Mouse (Mus musculus): ENCODE measurements around the gene Glra1. TPM values are rescaled to one million over a fixed set of nuclear protein-coding genes. Genes with fewer than 3 reads are reported as not detected.

Glra1 gene
- total RNA-seq, 2 experiments from 2014 or later: 1.5 to 2.1 TPM

DNA sequence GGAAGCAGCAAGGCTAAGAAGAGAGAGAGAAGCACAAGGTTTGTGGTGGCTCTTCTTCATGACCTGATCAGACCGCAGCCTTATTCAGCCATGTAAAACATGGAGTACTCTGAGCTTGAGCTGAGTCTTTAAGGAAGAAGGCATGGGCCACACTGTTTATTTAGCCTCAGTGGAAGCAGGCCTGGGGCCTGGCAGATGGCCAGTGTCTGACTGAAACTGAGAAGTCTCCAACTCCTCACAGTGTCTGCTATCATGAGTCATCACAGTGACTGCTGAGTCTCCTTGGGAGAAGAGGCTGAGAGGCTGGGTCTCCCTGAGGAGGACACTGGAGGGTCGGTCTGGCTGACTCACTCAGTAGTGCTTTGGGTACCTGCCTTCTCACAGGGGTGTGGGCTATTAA lies 33.6 kb downstream of the Glra1 start:
- TF ChIP-seq CTCF (IDR thresholded peaks at IDR 0.05): no peak
- intact Hi-C loops (cut with DNase I): no loop called here
- Histone ChIP-seq H3K4me3 (no peak overlapping the region), H3K27ac (no peak overlapping the region)
- DNase-seq (ENCODE audit: extremely low spot score in 1 of 2, low spot score in 2 of 2): peak; percentile 11 to 44

DNA sequence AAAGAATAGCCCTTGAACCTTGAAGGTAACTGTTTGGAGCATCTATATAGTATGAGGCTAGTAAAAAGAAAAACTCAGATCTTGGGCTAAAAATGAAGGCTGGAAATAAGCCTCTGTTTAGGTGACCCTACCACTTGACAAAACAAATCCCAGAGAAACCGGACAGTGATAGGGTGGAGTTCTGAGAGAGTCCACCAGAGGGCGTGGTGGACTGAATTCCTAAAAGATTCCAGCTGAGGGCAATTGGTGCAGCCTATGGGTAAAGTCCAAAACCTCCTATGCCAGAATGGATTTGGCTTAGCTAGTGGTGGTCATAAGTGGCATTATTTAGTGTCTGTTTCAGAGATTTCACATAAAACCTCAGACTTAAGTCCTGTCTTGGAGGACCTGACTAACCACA lies 36.9 kb downstream of the Glra1 start:
- intact Hi-C loops (cut with DNase I): loop anchor here (1.0 to 2.0 kb wide), 2 partner anchors 218 to 420 kb away; no protein-coding TSS in a partner anchor
- peak; percentile 28 to 62 for DNase-seq (ENCODE audit: extremely low spot score in 1 of 2, low spot score in 2 of 2)
- Histone ChIP-seq H3K27ac (no peak overlapping the region), H3K4me3 (no peak overlapping the region)
- peak; percentile 76 for TF ChIP-seq CTCF (IDR thresholded peaks at IDR 0.05)

DNA sequence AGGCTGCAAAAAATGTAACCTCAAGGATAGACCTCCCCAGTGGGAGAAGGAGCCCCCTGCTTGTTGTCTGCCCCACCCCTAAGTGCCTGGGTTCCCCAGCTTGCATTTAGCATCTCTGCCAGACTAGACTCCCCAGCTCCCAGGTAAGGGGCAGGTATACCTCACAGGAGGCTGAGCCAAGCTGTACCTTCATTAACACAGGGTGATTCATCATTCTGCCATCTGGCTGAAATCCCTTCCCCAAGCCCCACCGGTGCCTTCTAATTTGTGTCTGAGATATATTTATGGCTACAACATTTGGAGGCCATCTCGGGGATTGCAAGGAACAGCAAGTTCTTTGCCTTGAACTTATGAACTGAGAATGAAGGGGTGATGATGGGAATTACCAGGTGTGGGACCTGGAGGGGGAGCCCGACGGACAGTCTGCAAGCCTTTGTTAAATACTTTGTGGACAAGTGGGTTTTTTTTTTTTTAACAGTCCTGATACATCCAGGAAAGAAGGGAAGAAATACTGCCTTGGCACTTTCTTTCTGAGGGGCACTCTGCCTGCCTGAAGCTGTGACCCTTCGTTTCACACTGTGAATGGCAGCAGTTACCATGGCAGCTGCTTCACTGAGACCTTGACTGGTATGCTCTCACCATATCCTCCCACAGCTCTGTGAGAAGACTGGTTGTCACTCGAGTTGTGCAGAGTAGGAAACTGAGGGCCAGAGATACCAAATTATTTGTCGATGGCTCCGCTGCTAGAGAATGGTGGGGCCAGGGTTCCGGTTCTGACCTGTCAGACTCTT lies 41.5 kb downstream of the Glra1 start:
- no peak for DNase-seq (ENCODE audit: extremely low spot score in 1 of 2, low spot score in 2 of 2)
- intact Hi-C loops (cut with DNase I): no loop called here
- TF ChIP-seq CTCF (IDR thresholded peaks at IDR 0.05): no peak
- Histone ChIP-seq H3K4me3 (no peak overlapping the region), H3K27ac (no peak overlapping the region)

DNA sequence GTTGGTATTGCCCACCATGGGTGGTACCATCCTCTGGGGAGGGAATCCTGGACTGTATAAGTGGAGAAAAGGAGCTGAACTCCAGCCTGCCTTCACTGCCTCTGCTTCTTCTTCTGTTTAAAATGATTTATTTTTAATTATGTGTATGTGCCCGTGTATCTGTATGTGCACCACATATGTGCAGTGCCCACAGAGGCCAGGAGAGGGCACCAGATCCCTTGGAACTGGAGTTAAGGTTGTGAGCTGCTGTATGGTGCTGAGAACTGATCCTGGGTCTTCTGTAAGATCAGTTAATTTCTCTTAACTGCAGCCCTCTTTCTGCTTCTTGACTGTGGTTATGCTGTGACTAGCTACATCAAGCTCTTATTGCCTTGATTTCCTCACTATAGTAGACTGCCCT lies 62.3 kb downstream of the Glra1 start:
- no peak for TF ChIP-seq CTCF (IDR thresholded peaks at IDR 0.05)
- DNase-seq (ENCODE audit: extremely low spot score in 1 of 2, low spot score in 2 of 2): no peak
- Histone ChIP-seq H3K27ac (no peak overlapping the region), H3K4me3 (no peak overlapping the region)
- intact Hi-C loops (cut with DNase I): no loop called here

DNA sequence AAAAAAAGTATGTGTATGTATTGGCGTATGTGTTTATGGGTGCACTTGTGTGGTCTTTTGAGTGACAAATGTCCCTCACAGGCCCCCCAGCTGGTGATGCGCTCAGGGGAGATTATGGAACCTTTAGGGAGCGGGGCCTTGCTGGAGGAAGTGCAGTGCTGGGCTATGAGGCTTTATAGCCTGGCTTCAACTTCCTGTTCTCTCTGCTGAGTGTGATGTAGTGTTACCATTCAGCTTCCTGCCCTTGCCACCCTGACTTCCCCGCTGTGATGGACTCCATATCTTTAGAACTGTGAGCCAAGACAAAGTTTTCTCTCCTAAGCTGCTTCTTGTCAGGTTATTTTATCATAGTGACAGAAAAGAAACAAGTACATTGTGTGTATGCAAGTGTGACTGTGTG lies 65.3 kb downstream of the Glra1 start:
- Histone ChIP-seq H3K27ac (no peak overlapping the region), H3K4me3 (no peak overlapping the region)
- intact Hi-C loops (cut with DNase I): no loop called here
- TF ChIP-seq CTCF (IDR thresholded peaks at IDR 0.05): no peak
- DNase-seq (ENCODE audit: extremely low spot score in 1 of 2, low spot score in 2 of 2): no peak

DNA sequence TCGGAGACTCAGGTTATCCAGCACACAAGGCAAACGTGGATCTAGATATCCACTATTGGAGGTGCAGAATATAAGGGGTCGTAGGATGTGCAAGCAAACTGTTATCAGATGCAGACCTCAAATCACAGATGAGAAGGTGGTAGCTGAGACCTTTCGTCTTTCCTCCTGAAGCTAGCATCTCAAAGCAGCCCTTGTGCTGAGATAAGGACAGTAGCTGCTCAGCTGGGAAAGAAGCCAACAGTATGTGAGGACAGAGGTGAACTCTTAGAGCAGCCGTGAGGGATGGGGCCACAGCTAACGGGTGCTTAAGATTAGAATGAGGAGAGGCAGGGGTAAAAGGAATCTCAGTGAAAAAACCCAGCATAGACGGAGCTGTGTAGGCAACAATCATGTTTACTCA lies 65.9 kb downstream of the Glra1 start:
- H3K4me3 ChIP-seq: no peak overlapping the region
- no peak for TF ChIP-seq CTCF (IDR thresholded peaks at IDR 0.05)
- intact Hi-C loops (cut with DNase I): no loop called here

DNA sequence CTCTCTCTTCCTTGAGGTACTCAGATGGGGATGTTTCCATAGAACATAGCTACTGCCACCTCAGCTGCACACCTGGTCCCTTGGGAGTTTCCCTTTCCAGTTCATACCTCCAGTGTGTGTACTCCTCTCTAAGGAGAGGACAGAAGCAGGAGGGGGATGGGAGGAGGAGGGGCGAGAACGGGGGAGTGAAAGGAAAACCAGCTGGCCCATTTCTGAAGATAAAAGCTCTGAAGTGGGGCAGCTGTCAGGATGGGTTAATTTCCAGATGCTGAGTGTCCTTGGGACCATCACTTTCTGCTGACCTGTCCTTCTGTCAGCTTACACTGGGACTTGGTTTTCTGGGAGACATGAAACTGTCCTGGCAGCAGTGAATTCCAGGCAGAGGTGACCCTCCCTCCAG lies 73.2 kb downstream of the Glra1 start:
- no peak for DNase-seq (ENCODE audit: extremely low spot score in 1 of 2, low spot score in 2 of 2)
- no peak for TF ChIP-seq CTCF (IDR thresholded peaks at IDR 0.05)
- intact Hi-C loops (cut with DNase I): no loop called here
- Histone ChIP-seq H3K27ac (no peak overlapping the region), H3K4me3 (no peak overlapping the region)

More for the DNA sequence above, 65.9 kb downstream of the Glra1 start:
- no peak for DNase-seq (ENCODE audit: extremely low spot score in 1 of 2, low spot score in 2 of 2)
- no peak overlapping the region for H3K27ac ChIP-seq

DNA sequence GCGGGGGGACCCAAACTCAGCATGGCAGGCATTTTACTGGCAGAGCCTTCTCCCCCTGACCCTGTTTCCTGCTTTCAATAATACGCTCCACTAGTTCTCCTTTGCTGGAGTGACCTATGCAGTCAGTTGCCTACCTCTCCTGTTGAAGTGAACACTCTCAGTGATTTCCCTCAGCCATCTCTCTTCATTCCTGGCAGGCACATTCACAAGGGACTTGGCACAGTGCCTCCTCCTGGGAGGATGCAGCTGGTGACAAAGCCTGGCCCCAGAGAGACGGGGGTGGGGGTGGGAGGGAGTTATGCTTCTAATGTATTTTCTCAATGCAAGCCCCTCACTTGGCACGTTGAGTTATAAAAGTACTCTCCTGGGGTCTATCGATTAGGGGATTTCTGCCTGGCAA lies 74.6 kb downstream of the Glra1 start:
- H3K27ac ChIP-seq: no peak overlapping the region
- no peak overlapping the region for H3K4me3 ChIP-seq
- no peak for TF ChIP-seq CTCF (IDR thresholded peaks at IDR 0.05)
- intact Hi-C loops (cut with DNase I): no loop called here
- DNase-seq (ENCODE audit: extremely low spot score in 1 of 2, low spot score in 2 of 2): peak; percentile 61 to 72

DNA sequence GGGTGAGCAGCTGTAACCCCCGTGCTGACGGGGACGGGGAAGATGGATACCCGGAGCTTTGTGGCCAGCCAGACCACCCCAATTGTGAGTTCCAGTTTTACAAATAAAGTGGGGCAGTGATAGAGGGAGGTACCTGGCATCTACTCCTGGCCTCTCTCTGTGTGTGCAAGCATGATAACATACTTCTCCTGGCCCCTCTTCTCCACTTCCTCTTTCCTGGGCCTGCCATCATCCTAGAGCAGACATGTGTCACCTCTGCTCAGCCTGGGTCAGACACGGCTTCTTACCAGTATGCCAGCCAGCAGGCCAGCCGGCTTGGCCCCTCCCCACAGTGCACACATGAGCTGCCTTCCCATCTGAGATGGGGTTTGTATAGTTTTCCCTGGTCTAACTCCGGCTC lies 77.3 kb downstream of the Glra1 start:
- Histone ChIP-seq H3K27ac (no peak overlapping the region), H3K4me3 (no peak overlapping the region)
- no peak for DNase-seq (ENCODE audit: extremely low spot score in 1 of 2, low spot score in 2 of 2)
- no peak for TF ChIP-seq CTCF (IDR thresholded peaks at IDR 0.05)
- intact Hi-C loops (cut with DNase I): no loop called here

DNA sequence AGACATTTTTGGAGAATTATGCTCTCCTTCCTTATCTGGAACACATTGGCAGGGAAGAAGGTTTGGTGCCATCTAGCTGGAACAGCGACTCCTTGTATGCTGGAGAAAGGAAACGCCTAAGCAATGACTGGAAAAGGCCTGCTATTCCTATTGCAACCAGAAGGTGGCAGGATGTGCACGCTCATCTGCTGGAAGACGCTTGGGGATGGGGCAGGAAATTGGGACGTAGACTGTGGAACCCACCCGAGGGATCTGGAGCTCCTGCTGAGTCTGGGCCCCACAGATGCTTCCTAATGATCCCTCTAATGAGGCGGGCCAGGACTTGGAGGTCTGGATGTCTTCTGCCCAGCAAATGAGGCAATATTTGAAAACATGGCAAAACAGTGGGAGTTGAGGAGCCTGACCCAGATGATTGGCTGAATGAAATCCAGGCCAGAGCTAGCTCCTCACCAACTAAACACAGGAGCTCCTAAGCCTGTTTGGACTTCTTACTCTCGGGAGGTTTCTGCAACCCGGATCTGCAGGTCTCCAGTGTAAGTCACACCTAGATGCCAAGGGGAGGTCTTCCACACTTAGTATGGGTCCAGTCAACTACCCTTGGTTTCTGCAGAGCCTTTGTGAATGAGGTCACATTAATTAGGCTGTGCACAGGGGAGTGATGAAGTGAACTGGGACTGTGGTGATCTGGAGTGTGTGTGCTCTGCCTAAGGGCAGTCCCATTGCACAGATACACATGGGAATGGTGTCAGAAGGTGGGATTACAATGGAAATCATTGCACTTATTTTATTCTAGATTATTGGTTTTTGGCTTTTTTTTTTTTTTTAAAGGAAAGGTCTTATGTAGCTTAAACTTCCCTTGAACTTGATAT lies 89.0 kb downstream of the Glra1 start:
- peak; percentile 97 for TF ChIP-seq CTCF (IDR thresholded peaks at IDR 0.05)
- no peak overlapping the region for H3K4me3 ChIP-seq
- intact Hi-C loops (cut with DNase I): loop anchor here (1.0 to 2.0 kb wide), 4 partner anchors 270 to 589 kb away; no protein-coding TSS in a partner anchor
- no peak overlapping the region for H3K27ac ChIP-seq
- DNase-seq (ENCODE audit: extremely low spot score in 1 of 2, low spot score in 2 of 2): peak; percentile 76 to 83

DNA sequence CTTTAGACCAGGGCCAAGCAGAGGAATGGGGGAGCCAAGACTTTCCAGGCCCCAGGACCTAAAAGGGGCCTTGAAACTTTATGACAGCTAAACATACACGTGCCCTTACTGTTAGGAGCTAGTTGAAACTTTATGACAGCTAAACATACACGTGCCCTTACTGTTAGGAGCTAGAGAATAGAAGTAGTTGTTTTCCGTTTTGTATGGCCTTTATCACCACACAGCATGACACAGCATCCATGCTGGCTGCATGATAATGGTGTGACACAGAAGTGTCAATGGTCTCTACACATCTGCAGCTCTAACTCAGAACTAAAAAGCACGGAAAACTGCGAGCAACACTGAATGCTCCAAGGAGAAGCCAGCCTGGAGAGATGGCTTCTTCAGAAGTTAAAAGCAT lies 90.3 kb downstream of the Glra1 start:
- Histone ChIP-seq H3K27ac (no peak overlapping the region), H3K4me3 (no peak overlapping the region)
- TF ChIP-seq CTCF (IDR thresholded peaks at IDR 0.05): no peak
- DNase-seq (ENCODE audit: extremely low spot score in 1 of 2, low spot score in 2 of 2): no peak
- intact Hi-C loops (cut with DNase I): loop anchor here (1.0 to 2.0 kb wide), 4 partner anchors 271 to 591 kb away; no protein-coding TSS in a partner anchor

DNA sequence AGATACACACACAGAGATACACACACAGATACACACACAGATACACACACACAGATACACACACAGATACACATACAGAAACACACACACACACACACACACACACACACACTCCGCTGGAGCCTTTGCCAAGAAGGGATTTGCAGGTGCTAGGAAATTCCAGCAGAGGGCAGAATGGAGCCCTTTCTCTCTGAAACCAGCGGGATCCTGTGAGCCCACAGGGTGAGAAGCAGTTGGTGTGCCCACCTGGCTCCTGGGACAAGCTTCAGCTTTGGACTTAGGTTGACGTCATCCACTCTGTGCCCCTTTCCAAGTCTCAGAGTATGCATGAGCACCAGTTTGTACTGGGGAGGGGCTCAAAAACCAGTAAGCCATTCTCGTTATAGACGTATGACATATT lies 96.6 kb downstream of the Glra1 start:
- no peak overlapping the region for H3K27ac ChIP-seq
- peak; percentile 38 for TF ChIP-seq CTCF (IDR thresholded peaks at IDR 0.05)
- intact Hi-C loops (cut with DNase I): no loop called here
- no peak overlapping the region for H3K4me3 ChIP-seq
- DNase-seq (ENCODE audit: extremely low spot score in 1 of 2, low spot score in 2 of 2): no peak

All from left cerebral cortex, adult 2 months (tissue).